Mouse (Mus musculus) telencephalon, adult 2 months (tissue): Measurements from ENCODE around the gene Hoxc4.

Source experiments
- DNase-seq: peaks from one replicate; pipeline ENCODE4 v3.0.0-alpha.2; 2011; ENCODE audit warnings: low read depth, low spot score

The Hoxc4 gene

DNA sequence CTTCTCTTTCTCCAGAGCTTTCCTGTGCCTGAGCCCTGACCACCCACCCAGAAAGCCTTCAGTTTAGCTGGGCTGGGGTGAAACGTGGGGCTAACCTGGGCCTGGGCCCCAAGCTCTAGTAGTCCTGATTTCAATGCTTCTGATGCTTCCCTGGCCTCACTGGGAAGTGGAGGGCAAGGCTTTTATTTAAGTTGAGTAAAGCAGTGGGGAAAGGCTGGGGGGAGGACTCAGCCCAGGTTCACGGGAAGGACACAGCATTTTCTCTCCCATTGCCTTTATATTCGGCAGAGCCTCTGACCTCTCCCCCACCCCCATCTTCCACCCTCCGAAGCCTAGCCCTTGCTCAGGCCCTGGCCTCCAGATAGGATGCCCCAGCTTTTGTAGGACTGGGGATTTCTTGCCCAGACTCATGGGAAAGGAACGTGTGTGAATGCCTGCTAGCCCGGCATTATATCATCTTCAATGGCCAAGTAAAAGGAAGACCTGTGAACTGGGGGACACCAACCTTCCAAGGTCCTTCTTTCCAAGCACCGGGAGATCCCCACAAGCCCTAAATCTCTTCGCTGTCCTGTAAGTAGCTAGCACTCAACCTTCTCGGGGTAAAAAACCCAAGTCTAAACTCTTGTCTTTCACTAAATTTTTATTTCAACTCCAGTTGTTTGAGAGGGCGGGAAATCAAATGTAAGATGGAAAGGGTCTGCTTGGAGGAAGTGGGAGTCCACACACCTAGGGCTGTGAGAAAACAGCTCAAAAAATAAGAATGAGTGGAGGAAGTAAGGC, 20.2 kb downstream of the Hoxc4 start:
- no peak for DNase-seq

DNA sequence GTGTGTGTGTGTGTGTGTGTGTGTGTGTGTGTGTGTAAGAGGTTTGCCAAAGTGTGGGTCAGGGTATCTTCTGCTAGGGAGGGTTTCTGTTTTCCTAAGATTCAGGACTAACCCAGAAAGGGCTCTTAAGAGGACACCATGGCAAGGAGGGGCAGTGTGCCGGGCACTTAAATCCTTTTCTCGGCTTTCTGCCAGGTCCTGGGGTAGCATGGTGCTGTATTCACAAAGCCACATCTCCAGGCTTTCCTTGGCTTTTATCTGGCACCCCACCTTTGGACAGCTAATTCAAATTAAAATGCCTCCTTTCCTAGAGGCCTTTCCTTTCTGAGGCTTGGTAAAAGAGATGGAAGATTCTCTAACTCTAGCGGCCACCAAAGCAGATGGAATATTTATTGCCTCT, 20.9 kb downstream of the Hoxc4 start:
- DNase-seq, result no peak

DNA sequence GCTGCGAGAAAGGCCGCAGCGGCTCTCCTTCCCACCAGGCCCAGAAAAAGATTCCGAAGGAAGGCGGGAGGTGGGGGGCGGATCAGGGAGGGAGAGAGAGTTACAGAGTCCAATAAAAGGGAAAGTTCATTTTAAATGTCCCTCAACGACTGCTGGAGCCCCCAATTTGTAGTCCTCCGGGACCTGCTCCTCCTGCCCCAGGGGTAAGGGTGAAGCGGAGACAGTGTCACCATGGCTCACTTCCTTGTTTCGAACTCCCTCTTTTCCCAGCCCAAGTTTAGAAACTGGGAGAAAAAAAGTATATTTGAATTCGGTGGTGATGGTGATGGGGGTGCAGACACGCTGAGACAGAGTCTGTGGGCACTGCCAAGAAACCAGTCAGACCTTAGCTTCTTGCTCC, 21.9 kb downstream of the Hoxc4 start:
- DNase-seq, result no peak

DNA sequence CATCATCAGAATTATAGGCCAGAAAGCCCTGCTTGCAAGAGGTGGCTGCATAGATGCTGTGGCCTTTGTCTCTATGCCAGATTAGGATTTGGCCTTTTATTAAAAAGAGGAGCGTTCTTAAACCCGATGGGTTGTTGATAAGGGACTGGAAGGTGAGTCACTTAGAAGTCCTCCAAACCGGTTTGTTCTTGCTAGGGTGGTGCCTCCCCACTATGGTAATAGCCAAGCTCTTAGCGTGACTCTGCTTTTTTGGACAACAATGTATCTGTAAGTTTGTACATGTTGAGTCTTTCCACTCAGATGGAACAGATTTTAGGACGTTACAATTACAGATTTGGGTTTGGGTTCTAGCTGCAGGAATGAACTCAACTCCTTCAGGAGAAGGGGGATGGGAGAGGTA, 22.9 kb downstream of the Hoxc4 start:
- DNase-seq, result no peak

DNA sequence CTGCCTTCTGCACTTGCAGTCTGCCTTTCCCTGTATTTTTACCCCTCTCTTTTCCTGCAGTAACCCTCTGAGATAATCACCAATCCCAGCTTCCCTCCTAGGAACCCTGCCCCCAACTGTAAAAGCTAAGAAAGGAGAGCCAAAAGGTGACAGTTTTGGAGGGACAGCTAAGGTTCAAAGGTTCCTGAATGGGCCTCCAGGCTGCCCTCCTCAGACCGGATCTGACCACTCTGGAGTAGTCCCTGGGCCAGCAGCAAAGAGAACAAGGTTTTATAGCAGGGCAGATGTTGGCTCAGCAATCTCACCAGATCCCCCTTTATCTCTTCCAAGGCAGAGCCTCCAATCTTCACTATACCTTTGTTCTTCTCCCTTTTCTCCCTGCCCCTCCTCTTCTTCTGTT, 23.5 kb downstream of the Hoxc4 start:
- DNase-seq, result no peak

DNA sequence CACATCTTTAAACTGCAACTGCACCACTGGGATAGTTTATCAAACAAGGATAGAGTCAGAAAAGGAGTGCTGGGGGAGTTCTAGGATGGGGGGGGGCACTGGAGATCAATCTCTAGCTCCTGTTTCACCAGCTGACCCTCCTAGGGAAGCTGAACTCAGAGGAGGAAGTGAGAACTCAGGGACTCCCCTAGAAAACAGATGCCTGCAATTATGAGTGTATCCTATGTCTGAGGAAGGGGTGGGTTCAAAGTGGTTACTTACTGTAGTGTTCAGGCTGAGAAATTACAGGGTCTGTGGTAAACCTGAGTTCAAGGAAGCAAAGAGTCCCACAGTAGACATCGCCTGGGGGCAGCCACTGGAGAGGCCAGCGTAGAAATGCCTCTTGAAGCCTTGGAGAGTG, 32.9 kb downstream of the Hoxc4 start:
- DNase-seq, result no peak

DNA sequence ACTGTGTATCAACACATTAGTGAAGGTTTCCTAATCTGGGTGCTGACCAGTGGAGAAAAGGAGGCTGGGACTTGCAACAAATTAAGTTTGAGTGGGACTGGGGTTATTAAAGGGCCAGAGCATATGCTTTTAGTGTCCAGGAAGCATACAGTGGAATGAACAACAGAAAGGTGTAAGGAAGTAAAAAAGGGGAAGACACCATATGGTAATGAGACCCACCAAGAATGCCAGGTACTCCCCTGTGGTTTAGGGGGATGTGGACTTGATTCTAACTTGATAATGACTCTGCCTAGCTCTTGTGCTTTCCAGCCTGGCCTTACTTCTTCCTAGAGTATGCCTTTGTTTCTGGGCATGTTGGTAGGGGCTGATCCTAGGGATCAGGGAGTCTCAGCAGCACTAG, 34.5 kb downstream of the Hoxc4 start:
- DNase-seq, result no peak

DNA sequence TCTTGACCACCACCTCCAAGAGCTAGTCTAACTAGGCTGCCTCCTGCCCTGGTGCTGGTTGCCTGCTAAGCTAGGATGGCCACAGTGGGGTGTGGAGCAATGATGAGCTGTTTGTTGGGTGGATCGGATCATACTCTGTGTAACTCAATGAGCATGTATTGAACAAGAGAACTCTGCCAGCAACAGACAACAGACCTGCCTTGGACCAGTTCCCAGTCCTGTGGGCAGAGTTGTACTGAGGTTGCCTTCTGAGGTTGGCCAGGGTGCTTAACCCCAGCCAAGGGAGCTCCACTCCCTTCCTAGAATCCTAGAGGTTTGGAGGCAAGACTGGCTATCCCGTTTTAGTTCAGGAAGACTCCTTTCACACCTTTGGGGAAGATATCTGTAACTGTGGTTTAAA, 37.7 kb downstream of the Hoxc4 start:
- no peak for DNase-seq

DNA sequence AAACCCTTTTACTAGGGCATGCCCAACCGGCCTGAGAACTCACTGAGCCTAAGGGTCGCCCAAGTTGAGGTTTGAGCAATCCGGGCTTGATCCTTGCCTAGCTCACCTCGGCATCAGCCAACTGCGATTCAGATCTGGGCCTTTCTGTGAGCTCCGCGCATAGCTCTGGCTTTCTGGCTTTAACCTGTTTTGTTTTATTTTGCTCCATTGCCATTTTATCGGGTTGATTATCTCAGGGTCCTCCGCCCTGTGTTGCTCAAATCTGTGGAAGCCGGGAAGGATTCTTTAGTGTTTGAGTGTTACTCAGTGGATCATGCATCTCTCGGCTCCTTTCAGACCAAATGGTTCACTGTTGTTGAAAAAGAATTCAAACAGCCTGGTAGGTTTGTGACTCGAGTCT, 40.0 kb downstream of the Hoxc4 start:
- DNase-seq, result no peak

DNA sequence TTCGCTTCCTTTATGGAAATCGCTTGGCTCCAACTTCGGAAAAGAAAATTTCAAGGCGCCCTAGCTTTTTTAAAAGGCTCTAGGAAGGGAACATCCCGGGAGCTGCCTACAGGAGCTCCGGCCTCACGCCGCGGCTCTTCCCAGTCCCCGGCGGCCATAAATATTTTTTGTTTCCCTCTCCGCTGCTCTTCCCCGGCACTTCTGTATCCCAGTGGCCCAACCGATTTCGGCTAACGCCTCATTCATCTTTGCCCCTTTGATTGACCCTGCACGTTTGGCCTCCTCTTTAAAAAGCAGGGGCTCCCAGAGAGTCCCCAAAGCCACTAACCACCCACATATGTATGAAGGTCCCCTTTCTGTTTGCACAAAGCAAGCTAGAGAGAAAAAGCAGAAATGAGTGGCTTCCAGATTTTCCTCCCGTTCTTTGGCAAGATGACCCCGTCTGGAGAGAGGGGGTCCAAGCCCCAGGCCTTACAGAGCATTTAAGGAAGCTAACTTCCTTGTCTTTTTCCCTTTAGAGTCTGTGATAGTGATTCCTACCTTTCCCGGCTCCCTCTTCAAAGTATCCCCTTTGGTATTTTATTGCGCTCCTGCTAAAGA, 40.8 kb downstream of the Hoxc4 start:
- no peak for DNase-seq

DNA sequence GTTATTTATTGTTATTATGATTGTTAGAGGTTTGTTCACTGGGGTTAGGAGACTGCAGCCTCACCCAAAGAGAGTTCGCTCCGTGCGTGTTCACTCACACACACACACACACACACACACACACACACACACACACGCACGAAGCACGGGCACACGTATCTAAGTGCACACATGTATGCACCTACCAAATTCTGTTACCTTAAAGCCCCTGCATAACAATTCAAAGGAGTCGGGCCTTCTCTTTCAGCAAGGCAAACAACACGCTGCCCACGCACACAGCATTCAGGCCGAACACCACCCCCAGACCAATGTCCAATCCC, 41.2 kb downstream of the Hoxc4 start:
- DNase-seq, result no peak

DNA sequence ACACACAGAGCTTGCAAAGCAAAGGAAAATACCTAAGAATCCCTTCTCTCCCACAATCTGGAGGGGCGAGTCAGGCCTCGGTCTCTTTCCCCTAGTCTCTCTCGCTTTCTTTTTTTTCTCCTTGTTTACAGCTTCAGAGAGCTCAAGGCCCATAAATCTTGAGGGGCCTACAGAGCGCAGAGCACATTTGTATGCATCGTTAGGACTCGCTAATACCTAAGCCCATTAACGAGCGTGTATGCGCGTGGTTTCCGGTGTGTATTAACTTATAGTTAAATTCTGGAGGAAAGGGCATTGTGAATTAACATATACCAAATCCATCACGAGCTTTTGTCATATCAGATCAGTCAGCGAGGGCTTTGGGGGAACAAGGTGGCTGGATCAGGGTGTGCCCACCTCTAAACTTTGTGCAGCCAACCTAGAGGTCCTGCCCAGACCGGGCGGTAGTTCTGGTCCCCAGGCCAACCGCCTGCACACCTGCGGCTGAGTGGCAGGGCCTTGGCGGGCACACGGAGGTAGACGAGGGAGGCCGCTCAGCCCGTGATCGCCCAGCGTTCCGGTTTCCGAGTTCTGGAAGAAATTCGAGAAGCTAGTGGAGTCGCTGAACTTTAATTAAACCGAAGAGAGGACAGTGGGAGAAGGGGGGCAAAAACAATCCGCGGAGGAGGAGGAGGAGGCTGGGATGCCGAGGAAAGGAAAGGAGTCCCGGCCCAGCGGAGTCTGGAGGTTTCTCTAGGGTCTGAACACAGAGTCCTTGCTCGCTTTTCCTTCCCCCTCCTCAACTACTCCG, 41.8 kb downstream of the Hoxc4 start:
- DNase-seq, result no peak

DNA sequence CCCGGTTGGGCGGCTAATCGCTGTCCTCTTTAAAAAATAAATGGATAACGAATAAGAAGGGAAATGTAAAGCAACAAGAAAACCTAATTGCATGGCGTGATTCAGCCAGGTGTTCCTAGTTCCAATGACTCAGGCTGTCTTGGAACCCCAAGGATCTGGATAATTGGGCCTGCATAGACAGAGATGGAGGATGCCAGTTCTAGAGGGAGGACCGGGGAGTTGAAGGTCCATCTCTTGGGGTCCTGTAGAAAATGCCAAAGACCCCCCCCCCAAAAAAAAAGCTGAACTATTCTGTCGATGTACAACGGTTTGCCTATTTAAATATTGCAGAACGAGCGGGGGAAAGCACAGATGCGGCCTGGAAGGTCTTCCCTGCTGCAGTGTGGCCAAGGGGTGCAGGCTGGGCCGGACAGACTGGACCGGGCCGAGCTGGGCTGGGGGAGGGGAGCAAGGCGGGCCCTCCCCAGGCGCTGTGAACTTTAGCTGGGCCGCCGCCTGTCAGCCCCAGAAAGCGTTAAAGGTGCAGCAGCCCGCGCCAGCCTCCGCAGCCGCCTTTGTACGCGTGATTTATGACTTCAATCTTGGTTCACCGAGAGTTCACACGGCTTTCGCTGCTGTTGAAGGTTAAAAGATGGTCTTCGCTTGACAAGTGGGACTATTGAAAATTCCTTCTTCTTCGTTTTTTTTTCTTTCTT, 42.5 kb downstream of the Hoxc4 start:
- no peak for DNase-seq

DNA sequence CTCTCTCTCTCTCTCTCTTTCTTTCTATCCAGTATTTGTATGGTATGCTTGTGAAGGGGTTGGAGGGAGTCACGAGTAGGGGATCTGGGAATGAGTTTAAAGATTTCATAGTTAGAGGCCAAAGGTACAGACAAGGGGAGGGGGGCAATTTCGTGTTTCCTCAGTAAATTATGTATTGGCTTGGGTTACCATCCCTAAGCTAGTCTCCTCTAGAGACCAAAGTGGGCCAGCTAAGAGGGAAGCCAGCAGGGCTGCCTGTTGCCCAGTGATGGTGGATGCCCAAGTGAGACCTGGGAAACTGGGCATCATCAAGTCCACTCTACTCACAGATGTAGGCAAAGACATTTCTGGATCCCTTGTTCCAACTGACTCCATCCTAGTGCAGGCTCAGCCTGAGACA, 43.3 kb downstream of the Hoxc4 start:
- no peak for DNase-seq

DNA sequence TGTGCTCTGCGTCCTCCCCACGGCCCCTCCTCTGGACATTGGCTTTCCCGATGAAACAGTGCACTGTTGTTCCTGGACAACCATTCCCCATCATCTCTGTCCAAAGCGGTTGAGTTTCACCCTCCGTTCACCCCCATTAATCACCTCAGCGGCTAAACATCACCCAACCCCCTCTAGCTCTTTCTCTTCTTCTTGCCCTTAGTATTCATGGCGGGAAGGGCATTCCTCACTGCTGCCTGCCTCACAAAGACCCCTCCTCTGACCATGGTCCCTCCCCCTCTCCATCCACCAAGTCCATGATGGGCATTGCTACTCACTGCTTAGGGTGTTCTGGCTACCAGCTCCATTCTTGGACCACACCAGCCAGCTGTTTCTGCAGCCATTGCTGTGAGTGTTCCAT, 46.9 kb downstream of the Hoxc4 start:
- DNase-seq, result no peak

DNA sequence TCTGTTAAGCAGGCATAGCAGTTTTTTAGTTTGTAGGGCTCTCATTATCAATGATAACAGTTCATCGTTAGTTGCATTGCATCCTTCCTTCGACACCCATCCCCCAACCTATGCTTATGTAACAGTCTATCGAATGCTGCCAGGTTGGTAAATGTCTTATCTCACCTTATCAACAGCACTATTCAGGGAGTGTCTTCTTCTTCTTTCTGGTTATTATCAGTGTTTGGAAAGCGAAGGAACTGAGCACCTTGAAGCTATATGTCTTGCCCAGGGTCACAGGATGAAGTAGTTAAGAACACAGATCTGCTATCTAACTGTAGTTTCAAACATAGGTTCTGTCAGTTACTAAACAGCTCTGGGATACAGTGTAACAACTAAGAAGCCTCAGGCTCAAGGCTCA, 49.0 kb downstream of the Hoxc4 start:
- DNase-seq, result no peak

DNA sequence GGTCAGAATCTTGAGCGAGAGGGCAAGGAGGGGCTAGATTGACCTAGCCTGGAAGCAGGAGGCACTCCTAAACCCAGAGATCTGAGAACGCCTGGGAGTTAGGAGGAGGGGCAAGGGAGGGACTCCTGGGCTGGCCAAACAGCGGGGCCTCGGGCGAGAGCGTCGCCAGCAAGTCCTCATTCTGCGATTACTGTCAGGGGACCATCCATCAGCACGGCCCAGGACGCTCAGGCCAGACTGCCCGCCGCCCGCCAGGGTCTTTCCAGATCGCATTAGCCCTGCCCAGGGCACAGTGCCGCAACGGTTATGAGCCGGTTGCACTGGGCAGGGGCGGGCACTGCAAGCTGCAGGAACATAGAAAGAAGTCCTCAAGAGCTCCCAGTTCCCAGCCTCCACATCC, 50.4 kb downstream of the Hoxc4 start:
- no peak for DNase-seq

DNA sequence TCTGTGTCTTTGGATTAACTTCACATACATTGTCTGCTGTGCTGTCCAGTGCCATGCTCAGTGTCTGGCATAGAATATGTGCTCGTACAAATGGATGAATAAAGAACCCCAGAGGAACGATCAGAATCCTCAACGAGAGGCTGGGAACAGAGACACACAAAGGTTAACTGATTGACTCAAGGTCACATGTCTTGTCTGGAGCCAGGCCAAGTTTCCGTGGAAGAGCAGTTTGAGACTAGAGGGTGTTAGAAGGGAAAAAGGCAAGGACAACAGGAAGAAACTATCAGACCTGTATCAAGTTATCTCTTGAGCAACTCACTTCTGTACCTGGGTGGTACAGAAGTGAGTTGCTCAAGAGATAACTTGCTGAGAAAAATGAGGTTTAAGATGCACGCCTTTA, 52.5 kb downstream of the Hoxc4 start:
- DNase-seq, result no peak

DNA sequence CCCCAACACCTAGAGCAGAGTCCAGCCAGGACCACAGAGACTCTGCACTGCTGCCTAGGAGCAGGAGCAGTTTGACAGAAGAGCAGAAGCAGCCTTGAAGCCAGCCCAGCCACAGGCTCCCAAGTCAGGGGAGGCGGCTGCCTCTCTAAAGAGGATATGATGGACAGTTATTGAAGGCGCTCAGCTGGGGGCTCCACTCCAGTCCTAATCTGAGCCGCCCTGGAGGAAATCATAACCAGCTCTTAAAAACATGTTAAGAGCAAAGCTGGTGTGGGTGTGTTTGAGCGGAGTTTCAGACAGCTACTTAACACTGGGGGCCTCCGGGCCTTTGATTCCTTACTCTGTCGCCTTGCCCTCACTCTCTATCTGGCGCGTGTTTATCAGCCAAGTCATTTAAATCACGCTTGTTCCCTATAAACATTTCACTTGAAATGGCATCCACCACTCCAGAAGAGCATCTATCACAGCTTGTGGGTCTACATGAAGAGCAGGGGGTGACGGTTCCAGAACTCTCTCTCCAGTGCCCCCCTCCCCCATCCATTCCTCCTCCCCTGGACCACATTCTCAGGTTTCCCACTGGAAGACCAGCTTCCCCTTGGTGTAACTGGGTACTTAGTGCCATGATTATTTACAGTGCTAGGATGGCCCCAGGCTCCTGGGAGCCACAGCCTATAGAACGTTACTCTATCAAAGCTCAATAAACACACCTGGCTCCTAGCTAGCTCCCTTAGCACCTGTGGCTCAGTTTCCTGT, 56.1 kb downstream of the Hoxc4 start:
- no peak for DNase-seq

DNA sequence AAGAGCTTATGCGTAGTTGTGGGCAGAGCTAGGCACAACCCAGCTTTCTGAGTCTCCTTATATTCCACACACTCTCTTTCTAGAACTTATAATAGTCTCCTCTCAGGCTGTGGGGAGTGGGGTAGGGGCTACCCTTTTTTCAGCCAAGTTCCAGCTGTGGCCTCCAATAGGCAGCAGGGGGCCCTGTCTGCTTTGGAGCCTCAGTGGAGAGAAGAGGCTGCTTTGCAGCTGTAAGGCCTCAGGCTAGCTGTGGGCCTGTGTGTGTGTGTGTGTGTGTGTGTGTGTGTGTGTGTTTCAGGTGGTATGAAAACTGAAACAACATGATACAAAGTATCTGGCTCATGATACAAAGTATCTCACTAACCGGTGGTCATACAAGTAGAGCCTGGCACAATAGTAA, 58.9 kb downstream of the Hoxc4 start:
- no peak for DNase-seq

DNA sequence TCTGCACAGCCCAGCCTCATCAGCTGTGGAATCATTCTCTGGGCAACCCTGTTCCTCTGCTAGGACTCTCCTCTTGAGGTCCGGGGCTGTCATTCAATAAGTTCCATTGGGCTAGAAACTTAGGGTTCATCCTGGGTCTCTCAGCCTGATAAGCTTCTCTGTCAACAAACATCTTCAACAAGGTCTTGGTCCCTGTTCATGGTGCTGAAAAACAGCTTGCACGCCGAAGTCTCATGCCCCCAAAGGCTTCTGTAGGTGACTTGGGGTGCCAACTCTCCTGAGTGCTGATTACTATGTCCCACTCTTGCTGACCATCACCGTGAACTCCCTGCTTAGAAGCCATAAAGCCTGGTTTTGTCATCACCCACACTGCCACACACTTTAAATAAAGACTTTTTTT, 63.9 kb downstream of the Hoxc4 start:
- no peak for DNase-seq

DNA sequence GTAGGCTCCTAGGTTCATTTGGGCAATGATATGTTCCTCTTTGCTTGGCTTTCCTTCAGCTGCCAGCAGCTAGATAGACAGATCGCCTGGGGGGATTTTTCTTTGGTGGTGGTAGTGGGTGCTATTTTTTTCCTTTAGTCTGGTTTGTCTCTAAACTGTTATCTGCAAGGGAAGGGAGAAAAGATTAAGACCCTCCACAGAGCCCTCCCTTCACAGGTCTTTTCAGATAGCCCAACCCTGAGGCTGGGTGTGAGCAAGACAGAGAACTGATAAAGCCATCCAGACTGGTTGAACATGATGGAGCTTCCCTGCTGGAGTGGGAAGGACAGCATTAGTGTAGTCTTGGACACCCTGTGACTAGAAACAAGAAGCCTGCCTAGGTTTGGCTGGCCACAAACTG, 64.9 kb downstream of the Hoxc4 start:
- DNase-seq, result no peak
